Mouse (Mus musculus): Measurements from ENCODE around the gene Mical2. TPM values are rescaled to one million over a fixed set of nuclear protein-coding genes. Genes with fewer than 3 reads are reported as not detected.

Gene Mical2
- total RNA-seq, 2 experiments from 2014 or later, result 93.4 to 103 TPM

DNA sequence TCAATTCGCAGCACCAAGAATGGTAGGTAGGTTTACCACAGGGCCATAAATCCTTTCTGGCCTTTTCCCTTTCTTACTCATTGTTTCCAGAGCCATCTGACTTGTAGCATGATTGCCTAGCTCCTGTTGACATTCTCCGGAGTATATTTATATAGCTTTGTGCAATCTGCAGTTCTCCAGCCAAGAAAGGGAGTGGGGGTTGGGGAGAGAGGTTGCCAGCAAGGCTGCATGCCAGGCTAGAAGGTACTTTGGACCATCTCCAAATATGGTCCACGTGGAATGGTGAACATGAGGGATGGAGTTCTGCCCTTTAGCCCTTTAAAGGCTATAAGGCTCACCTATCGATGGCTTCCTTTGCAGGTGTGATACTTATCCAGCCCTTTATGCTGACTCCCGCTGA lies 45.2 kb downstream of the Mical2 start:
- no peak for DNase-seq (ENCODE audit: low spot score)
- intact Hi-C loops (cut with DNase I), result loop anchor here (5.0 kb wide), 1 partner anchor 39 kb away; no protein-coding TSS in a partner anchor

DNA sequence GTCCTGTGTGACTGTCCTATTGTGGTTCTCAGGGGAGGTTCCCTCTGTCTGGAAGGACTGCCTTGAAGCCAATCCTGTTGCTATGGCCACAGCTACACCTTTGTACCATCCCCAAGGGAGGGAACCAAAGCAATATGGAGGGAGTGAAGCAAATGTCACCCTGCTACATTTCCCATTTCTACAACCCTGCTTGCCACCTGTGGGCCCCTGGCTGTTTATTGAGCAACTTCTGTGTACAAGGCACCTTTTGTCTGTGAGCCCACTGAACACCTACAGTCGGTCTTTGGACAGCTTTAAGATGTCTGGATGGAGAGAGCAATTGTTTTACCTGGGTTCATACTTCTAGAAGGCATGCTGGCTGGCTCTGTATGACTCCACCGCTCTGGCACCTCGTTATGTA lies 46.0 kb downstream of the Mical2 start:
- intact Hi-C loops (cut with DNase I), result loop anchor here (5.0 kb wide), 1 partner anchor 39 kb away; no protein-coding TSS in a partner anchor
- no peak for DNase-seq (ENCODE audit: low spot score)

DNA sequence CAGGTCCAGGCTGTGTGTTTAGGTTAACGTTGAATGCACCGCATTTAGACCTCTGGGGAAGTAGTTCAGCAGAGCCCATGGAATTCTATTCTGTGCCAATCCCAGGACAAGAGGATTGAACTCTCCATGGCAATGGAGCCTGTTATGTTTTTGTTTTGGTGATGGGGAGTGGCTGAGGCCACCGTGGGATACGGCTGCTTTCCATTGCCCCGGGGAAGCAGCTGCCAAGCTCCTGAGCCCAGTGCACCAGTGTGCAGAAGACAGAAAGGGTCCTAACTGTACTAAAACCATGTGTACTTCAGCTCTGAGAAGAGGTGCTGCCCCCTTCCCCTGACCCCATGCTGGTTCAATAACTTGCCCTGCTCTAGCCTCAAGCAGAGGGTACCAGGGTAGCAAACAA lies 47.0 kb downstream of the Mical2 start:
- DNase-seq (ENCODE audit: low spot score), result no peak
- intact Hi-C loops (cut with DNase I), result loop anchor here (5.0 kb wide), 1 partner anchor 40 kb away; no protein-coding TSS in a partner anchor

DNA sequence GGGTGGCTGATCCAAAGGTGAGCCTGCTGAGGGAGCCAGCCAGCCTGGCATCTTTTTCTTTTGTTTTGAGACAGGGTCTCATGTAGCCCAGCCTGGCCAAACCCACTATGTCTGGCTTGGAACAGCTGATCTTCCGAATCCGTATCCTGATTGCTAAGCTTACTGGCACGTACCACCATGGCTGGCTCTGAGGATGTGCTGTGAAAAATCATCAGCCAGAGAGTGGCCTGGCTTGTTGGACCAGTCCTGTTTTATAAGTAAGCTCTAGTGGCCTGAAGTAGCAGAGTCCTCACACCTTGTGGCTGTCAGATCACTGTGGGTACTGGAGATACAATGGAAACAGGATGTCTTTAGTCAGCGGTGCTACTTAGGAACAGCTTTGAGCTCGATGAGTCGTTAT lies 47.8 kb downstream of the Mical2 start:
- no peak for DNase-seq (ENCODE audit: low spot score)
- intact Hi-C loops (cut with DNase I), result loop anchor here (5.0 kb wide), 1 partner anchor 41 kb away; no protein-coding TSS in a partner anchor

DNA sequence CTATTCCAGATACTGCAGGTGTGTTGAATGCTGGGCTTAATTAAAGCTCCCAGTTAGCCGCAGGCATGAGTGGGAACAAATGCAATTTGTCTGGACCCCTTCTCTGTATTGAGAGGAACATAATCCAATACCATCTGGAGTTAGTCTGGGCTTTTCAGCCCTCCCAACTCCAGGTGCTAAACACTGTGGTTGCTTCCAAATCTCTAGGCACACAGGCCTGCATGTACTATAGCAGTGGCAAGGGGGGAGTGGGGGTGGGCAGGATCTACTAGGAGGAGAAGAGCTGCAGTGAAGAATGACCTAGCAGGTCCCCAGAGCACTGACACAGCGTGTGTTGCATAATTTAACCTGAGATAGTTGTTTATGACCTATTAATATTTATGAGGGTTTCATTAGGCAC lies 49.0 kb downstream of the Mical2 start:
- no peak for DNase-seq (ENCODE audit: low spot score)
- intact Hi-C loops (cut with DNase I), result loop anchor here (5.0 kb wide), 1 partner anchor 42 kb away; no protein-coding TSS in a partner anchor

DNA sequence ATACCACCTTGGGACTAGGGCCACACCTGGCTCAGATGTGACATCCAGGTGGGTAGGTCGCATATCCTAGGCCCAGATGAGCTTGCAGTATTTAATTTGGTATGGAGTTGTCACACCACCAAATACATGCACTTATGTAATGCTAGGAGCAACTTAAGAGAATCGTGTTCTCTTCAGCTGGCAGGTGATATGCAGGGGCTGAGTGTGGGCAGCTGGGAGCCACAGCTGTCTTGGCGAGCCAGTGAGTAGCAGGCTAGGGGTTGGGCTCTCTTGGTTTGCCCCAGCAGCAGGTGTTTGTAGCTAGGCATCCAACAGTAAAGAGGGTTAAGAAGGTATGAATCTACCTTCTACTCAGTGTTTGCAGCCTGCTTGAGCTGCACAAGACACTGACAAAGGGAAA lies 49.4 kb downstream of the Mical2 start:
- intact Hi-C loops (cut with DNase I), result no loop called here
- DNase-seq (ENCODE audit: low spot score), result no peak

DNA sequence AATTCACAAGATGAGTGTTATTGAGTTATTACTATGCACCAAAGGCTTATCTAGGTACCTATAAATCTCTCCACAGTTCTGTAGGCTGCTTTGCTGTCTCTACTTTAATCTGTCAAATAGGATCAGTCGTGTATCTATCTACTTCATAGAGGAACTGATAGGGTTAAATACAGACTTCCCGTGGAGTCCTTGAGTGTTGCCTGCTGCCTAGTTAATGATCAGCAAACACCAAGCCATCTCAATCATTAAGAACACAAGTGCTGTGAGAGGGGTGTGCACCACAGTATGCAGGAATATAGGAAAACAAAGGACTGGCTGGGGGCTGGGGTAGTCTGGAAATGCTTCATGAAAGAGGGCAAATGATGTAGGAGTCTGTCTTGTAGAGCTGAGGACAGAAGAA lies 50.2 kb downstream of the Mical2 start:
- intact Hi-C loops (cut with DNase I), result no loop called here
- DNase-seq (ENCODE audit: low spot score), result no peak

DNA sequence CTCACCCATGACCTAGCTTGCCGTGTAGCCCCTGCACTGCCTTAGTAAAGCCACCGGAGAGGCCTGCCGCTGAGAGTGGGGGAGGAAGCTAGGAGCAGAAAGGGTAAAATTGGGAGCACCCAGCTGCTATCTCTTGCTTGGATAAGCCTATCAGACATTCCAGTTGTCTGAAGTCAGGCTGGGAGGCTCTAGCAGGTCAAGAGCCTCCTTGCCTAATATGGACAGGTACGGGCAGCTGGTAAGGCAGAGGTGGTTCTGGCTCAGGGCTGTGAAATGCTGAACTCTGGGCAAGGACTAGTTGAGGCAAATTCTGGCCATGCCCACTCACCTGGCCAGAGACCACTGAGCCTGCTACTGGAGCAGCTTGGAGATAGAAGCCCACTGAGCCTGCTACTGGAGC lies 51.2 kb downstream of the Mical2 start:
- intact Hi-C loops (cut with DNase I), result no loop called here
- no peak for DNase-seq (ENCODE audit: low spot score)

DNA sequence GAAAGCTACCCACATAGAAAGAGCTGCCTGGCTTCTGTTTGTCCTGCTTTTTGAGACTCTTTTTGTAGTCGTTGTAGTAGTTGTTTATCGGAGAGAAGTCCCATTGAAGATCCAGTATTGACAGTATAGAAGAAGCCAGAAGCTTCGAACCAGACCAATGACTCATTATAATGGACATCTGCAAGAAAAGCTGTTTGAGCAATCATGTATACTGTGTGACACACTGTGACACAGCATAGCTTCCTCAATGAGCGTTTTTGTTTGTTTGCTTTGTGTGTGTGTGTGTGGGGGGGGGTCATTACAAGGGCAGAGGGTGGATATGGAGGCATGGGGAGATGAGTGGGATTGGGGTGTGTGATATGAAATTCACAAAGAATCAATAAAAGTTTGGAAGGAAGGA lies 53.0 kb downstream of the Mical2 start:
- intact Hi-C loops (cut with DNase I), result no loop called here
- DNase-seq (ENCODE audit: low spot score), result no peak

DNA sequence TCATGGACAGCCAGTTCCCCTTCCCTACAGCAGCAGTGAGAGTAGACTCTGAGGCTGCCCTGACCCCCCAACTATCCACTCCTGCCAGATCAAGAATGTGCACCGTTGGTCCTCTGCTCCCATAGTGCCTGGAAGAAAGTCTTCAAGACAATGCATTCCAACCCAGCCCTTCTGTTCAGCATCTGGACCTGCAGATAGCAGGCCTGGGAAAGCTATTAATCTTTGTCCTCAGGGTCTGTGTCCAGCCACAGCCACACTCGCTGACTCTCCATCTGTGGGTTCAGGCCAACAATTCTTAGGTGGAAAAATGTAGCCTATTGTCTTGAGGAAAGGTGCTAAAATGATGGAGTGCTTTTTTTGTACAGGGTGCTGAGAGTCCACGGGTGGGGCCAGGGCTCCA lies 54.8 kb downstream of the Mical2 start:
- intact Hi-C loops (cut with DNase I), result loop anchor here (2.0 to 5.0 kb wide), 2 partner anchors 18 to 47 kb away; no protein-coding TSS in a partner anchor
- DNase-seq (ENCODE audit: low spot score), result peak; percentile 49

DNA sequence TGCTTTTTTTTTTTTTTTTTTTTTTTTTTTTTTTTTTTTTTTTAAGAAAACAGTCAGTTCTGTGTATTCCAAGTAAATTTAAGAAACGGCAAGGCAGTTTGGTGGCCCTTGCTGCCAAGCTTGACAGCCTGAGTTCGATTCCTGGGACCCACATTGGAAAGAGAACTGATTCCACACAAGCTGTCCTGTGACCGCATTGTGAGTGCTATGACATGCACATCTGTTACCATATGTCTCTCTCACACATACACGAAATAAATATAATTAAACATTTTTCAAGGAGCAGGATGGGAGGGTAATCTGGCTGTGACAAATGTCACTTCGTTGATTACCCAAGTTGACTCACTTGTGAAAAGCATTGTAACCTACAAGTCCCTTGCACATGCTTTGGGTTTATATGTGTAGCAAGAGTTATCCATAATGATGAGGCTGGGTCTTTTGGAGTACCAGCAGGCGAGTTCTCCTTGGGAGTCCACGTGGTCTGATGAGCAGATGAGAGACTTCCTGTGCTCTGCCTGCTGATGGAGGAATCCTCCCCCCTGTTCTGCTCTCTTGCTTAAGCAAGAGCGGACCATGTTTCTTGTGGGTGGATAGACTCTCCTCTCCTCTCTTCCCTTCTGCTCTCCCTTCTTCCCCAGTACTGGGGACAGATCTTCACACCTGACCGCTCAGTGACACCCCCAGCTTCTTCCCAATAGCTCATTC lies 58.1 kb downstream of the Mical2 start:
- DNase-seq (ENCODE audit: low spot score), result no peak
- intact Hi-C loops (cut with DNase I), result loop anchor here (5.0 kb wide), 1 partner anchor 44 kb away; no protein-coding TSS in a partner anchor

DNA sequence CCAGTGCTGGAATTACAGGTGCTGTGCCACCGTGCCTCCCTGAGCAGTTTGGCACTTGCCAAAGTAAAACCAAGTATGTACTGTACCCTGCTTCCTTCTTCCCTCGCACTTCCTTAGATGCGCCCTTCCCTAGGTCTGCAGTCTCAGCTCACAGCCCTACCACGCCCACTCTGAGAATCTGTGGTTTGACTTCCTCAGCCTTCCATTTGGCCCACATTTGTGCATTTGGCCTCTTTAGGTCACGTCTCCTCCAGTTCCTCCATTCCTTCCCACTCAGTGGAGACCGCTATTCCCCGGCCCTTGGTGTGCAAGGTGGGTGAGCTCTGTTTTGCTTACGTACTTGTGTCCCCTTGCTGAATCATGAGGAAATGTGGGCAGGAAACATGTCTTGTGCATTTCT lies 59.9 kb downstream of the Mical2 start:
- intact Hi-C loops (cut with DNase I), result no loop called here

DNA sequence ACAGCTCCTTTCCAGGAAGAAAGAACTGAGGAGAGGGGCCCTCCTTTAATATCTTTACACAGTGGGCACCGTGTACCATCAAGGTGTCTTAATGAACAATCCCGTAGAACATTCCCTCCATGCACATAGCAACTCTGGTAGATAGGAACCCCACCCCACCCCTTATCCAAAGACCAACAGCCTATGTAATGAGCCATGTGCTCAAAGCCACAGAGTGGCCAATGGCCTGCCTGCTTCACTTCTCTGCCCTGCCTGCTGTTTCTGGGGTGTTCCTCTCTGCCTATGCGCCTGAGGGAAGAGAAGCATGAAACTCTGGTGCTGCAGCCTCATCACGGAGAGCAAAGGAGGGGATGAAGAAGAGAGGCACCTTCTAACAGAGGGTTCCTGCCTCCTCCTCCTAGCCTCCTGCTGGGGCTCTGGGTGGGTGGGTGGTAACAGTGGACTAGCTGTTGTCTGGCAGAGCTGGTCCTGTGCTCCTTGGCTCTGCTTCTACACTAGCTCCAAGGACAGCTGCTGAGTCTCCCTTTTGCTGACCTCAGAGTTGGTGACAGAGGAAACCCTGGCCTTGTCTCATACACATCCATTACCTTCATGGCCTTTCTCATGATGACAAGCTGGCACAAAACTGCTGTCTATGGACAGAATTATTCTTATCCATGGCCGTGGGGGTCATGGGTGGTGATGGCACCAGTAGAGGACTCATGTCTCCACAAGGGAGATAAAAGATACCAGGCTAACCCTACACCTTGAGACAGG lies 62.9 kb downstream of the Mical2 start:
- DNase-seq (ENCODE audit: low spot score), result no peak

More for the DNA sequence above, 59.9 kb downstream of the Mical2 start:
- DNase-seq (ENCODE audit: low spot score), result no peak

DNA sequence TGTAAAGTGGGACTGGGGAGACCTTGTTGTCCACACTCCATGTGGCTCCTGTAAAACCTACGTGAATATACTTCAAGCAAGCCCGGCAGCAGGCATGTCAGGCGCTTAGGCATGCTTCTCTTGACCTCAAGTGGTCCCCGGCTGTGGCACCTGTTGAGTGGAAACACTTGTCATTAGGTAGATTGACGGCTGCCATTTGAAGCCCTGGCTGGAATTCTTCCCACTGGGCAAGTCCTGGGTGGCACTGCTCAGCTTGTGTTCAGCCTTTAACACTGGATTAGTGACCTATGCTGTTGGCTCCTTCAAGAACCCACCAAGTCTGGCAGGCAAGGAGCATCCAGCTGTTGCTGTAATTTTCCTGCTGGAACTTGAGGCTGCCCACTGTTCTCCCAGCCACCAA lies 63.9 kb downstream of the Mical2 start:
- intact Hi-C loops (cut with DNase I), result no loop called here
- DNase-seq (ENCODE audit: low spot score), result no peak

More for the DNA sequence above, 62.9 kb downstream of the Mical2 start:
- intact Hi-C loops (cut with DNase I), result no loop called here

DNA sequence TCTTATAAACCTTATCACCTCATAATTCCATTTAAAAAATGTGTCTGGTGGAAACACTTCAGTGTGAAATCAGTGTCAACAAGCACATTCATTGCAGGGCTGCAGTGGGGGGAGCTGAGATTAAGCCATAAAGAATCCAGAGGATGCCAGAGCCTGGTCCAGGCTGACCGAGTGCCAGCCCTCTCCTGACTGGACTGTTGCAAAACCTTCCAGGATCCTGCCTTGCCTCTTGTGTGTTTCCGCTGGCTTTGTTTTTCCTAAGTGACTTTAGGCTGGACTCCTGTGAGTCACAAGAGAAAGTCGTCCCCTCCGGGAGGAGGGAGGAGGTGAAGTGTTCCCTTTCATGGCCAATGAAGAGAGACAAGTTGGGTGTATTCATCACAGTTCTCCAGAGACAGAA lies 64.3 kb downstream of the Mical2 start:
- intact Hi-C loops (cut with DNase I), result no loop called here
- peak; percentile 62 for DNase-seq (ENCODE audit: low spot score)

DNA sequence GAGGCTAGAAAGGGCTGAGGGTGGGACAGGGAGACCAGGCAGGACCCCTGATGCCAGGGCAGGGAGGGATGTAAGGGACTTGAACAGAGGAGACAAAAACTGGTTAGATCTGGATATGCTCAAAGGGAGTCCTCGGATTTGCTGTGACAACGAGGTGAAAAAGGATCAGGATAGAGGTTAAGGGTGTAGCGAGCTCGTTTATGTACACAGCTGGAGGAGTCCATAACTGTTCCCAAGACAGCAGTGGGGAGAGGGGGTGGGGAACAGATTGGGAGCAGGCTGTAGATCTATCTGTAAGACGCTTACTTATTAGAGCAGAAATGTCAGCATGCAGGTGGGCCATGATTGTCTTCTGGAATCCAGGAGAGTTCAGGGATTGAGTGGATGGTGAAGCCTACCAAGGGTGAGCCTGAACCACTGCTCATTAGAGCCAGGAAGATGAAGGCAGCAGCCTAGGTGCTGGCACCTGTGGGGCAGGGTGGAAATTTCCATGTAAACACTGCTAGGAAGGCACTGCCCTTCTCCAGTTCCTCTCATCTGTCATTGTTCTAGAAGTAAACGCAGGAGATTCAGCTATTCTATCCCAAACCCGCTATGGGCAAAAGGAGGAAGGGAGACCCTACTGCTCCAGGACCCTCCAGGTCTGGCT lies 67.9 kb downstream of the Mical2 start:
- intact Hi-C loops (cut with DNase I), result no loop called here
- no peak for DNase-seq (ENCODE audit: low spot score)

DNA sequence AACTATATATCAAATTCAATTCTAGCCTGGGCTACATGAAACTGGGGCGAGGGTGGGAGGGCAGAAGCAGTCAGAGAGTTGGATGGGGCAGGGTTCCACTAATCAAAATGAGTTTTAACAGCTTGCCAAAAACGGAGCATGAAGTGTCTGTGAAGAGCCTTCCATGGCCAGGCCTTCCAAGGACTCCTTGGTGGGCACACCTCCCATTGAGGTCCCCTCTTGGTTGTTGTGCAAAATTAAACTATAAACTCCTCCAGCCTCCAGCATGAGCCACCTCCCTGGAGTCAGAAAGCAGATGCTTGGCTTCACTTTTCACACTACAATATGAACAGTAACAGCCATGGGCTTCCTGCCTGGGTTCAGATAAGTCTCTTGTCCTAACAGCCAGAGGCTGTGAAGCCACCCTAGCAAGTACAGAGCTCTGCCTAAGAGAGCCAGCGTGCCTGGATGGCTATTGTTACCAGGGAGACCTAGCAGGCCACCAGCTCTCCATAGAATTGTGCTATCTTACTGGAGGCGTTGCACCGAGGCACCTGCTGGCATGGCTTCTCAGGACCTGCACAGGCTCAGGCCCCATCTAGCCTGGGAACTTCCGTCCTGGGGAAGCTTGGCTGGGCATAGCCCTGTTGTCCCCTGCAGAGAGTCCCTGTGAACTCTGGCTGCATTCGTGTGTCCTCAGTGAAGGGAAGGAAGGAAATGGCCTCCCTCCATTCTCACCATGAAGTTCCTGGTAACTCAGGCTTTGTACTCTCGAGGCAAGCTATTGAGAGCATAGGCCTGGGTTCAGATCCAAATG lies 70.0 kb downstream of the Mical2 start:
- no peak for DNase-seq (ENCODE audit: low spot score)
- intact Hi-C loops (cut with DNase I), result no loop called here

DNA sequence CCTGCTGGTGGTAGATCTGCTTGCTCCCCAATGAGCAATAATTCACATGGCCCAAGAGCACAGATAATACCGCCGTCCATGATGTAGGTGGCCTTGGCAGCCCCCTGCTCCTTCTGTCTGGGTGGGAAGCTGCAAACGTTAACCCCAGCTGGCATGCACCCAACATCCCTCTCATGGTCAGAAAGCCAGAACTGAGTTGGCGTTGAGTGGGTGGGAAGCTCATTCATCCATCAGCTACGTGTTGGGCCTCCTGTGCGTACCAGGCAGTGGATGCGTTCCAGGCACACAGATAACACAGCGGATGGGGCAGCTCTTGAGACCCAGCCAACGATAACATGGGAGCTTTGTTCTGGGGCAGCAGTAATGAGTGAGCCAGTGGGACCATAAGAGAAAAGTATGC lies 72.4 kb downstream of the Mical2 start:
- DNase-seq (ENCODE audit: low spot score), result no peak
- intact Hi-C loops (cut with DNase I), result loop anchor here (2.0 kb wide), 1 partner anchor 17 kb away; no protein-coding TSS in a partner anchor

DNA sequence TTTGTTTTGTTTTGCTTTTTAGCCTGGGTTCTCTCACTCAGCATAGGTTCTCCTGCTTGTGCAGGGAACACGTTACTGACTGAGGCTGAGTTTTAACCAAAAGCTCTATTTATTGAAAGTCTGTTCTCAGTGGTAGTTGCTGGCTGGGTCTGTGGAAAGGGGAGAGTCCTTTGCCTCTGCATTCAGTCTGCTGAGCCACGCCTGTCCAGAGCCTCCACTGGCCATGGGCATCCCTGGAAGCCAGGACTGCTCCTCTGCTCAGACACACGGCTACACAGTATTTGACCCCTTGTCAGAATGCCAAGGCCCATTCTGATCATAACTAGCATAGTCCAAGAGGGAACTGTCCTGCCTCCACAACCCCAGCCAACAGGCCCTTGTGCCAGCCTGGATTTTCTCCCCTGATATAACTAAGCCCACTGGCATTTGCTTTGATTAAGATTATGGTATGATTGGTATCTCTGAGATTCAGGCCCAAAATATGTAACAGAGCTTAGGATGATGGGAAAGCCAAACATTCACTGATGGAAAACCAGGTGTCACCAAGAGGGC lies 73.3 kb downstream of the Mical2 start:
- intact Hi-C loops (cut with DNase I), result loop anchor here (2.0 kb wide), 1 partner anchor 18 kb away; no protein-coding TSS in a partner anchor
- DNase-seq (ENCODE audit: low spot score), result no peak

Data from heart, postnatal 25 days (tissue).